Mouse (Mus musculus) hindbrain, embryonic 14.5 days (tissue): ENCODE results near the gene Scimp. TPM values are rescaled to one million over a fixed set of nuclear protein-coding genes. Genes with fewer than 3 reads are reported as not detected.

Experiments used
- ATAC-seq: fragments of 200-750 bp; cut with Nextera tagmentation; 2 replicates; pipeline ENCODE4 v1.8.0; 2017; ENCODE audit warnings: moderate number of reproducible peaks, mild to moderate bottlenecking, moderate TSS enrichment, moderate library complexity; ENCODE audit not compliant: low FRiP score
- DNase-seq: peaks from one replicate; pipeline ENCODE4 v3.0.0-alpha.2; 2015; ENCODE audit warnings: low spot score
- H3K27ac ChIP-seq: fragments of 300-500 bp; sonication (generic); 2 replicates; pipeline ENCODE4 v1.5.1; 2014; ENCODE audit warnings: mild to moderate bottlenecking, moderate library complexity
- H3K27me3 ChIP-seq: fragments of 300-500 bp; sonication (generic); 2 replicates; pipeline ENCODE4 v1.6.1; 2014; ENCODE audit warnings: mild to moderate bottlenecking, low read length, mixed read lengths; ENCODE audit not compliant: control insufficient read depth, insufficient read depth
- H3K36me3 ChIP-seq: fragments of 300-500 bp; sonication (generic); replicated peaks from 2 replicates; pipeline ENCODE4 v1.6.1; 2014; ENCODE audit not compliant: control insufficient read depth, insufficient read depth
- H3K4me1 ChIP-seq: fragments of 300-500 bp; sonication (generic); replicated peaks from 2 replicates; pipeline ENCODE4 v1.6.1; 2014; ENCODE audit warnings: antibody characterized with exemption, low read length, mixed read lengths; ENCODE audit not compliant: control insufficient read depth, insufficient read depth
- H3K4me2 ChIP-seq: fragments of 300-500 bp; sonication (generic); replicated peaks from 2 replicates; pipeline ENCODE4 v1.6.1; 2014; ENCODE audit warnings: mild to moderate bottlenecking, moderate library complexity
- H3K4me3 ChIP-seq: fragments of 300-500 bp; sonication (generic); replicated peaks from 2 replicates; pipeline ENCODE4 v1.5.1; 2014; ENCODE audit warnings: mild to moderate bottlenecking, low read length
- H3K9ac ChIP-seq: fragments of 300-500 bp; sonication (generic); 2 replicates; pipeline ENCODE4 v1.6.1; 2014
- H3K9me3 ChIP-seq: fragments of 300-500 bp; sonication (generic); 2 replicates; pipeline ENCODE4 v1.6.1; 2016; ENCODE audit warnings: low read length; ENCODE audit not compliant: control insufficient read depth
- WGBS: fragments of 180-500 bp; shearing (Covaris S2); extraction: QIAGEN DNeasy Blood & Tissue Kit; methylation state at CpG from one replicate; pipeline ENCODE4 v1.1.7; 2014; 5-methylcytosine and 5-hydroxymethylcytosine counted together
- polyA plus RNA-seq: library from polyadenylated mRNA; unstranded; fragments of >200 nt; fragmentation: Nextera tagmentation; extraction: Ambion mirVana; gene quantifications from 2 replicates; pipeline ENCODE4 v1.2.1, GENCODE M21; 2014

Scimp gene
- polyA plus RNA-seq: not detected in 2 replicates

- H3K9ac ChIP-seq: no peak within 1 kb of the TSS
- no peak within 1 kb of the TSS for H3K27ac ChIP-seq
- H3K36me3 ChIP-seq: no peaks in the 10 kb centered on the region
- no peaks in the 10 kb centered on the region for H3K9me3 ChIP-seq
- ATAC-seq: no peak
- 87% methylated on average over 7 of the region's 7 CpGs for WGBS
- DNase-seq: no peak
- no peak within 1 kb of the TSS for H3K4me3 ChIP-seq
- H3K27me3 ChIP-seq: no peaks in the 10 kb centered on the region
- no peaks in the 10 kb centered on the region for H3K4me1 ChIP-seq
- no peak within 1 kb of the TSS for H3K4me2 ChIP-seq
Measured at GRCm38 (mm10) chr11:70812365-70812764, at the start of gene Scimp. Scimp (minus strand) TSS chr11:70812586.

GRCm38 (mm10) chr11:70860371-70860770 lies 48.0 kb upstream of the Scimp start:
- no peak overlapping the region for H3K27ac ChIP-seq
- DNase-seq: no peak
- ATAC-seq: no peak
- no peaks in the 10 kb centered on the region for H3K36me3 ChIP-seq
- WGBS: 87% methylated on average over 1 of the region's 1 CpGs
- H3K4me2 ChIP-seq: no peak overlapping the region
- H3K9me3 ChIP-seq: no peaks in the 10 kb centered on the region
- H3K27me3 ChIP-seq: no peaks in the 10 kb centered on the region
- H3K4me1 ChIP-seq: no peaks in the 10 kb centered on the region
- H3K9ac ChIP-seq: no peak overlapping the region
- H3K4me3 ChIP-seq: no peak overlapping the region

DNA sequence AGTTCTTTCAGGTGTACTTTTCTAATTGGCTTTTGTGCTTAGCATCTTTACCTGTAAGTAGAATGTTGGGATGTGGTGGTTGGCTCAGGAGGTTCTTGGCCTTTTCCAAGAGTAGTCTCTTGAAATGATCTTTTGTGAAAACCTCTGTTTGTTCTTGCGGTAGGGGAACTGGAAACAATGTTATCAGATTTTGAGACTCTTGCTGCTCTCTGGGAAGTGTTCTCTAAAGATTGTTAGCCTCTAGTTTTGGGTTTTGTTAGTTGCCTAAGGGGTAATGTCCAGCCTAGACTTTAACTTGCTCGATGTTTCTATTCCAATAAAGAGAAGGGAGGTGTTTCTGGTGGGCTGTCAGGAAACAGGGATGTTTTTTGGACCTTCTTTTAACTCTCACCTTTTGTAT lies 33.6 kb upstream of the Scimp start:
- H3K27ac ChIP-seq: no peak overlapping the region
- ATAC-seq (no peak), DNase-seq (no peak)
- H3K4me2 ChIP-seq: peak overlapping the region; percentile 73
- 53% methylated on average over 2 of the region's 2 CpGs for WGBS
- H3K27me3 ChIP-seq: no peaks in the 10 kb centered on the region
- peak overlapping the region; percentile 91 for H3K4me3 ChIP-seq
- no peaks in the 10 kb centered on the region for H3K36me3 ChIP-seq
- H3K9ac ChIP-seq: 0 out of 2 replicates have a peak overlapping the region, but pooled peaks have one; percentile 97
- no peaks in the 10 kb centered on the region for H3K9me3 ChIP-seq
- H3K4me1 ChIP-seq: peaks cover 18% of the 10 kb centered on the region

- Histone ChIP-seq H3K4me3 (peak overlapping the region; percentile 91), H3K4me2 (peak overlapping the region; percentile 73), H3K36me3 (no peaks in the 10 kb centered on the region), H3K27me3 (no peaks in the 10 kb centered on the region), H3K9ac (peak overlapping the region; percentile 97), H3K4me1 (peaks cover 18% of the 10 kb centered on the region), H3K27ac (peak overlapping the region; percentile 88; the same call in 1 of the 2 replicates), H3K9me3 (no peaks in the 10 kb centered on the region)
- DNase-seq: no peak
- 6% methylated on average over 19 of the region's 19 CpGs for WGBS
- ATAC-seq: no peak
Measured at GRCm38 (mm10) chr11:70845457-70845978, 33.1 kb upstream of the Scimp start.

GRCm38 (mm10) chr11:70844559-70845456 lies 32.4 kb upstream of the Scimp start, which contains the start of gene Rabep1:
Rabep1 (plus strand) TSS chr11:70844778.
- DNase-seq (peak; percentile 93), ATAC-seq (peak; percentile 96)
- Histone ChIP-seq H3K27me3 (no peaks in the 10 kb centered on the region), H3K9me3 (no peaks in the 10 kb centered on the region), H3K27ac (peak within 1 kb of the TSS; percentile 88), H3K4me3 (peak within 1 kb of the TSS; percentile 91), H3K36me3 (no peaks in the 10 kb centered on the region), H3K4me2 (peak within 1 kb of the TSS; percentile 73), H3K9ac (peak within 1 kb of the TSS; percentile 97), H3K4me1 (peaks cover 18% of the 10 kb centered on the region)
- WGBS: under 1% methylated on average over 63 of the region's 88 CpGs

DNA sequence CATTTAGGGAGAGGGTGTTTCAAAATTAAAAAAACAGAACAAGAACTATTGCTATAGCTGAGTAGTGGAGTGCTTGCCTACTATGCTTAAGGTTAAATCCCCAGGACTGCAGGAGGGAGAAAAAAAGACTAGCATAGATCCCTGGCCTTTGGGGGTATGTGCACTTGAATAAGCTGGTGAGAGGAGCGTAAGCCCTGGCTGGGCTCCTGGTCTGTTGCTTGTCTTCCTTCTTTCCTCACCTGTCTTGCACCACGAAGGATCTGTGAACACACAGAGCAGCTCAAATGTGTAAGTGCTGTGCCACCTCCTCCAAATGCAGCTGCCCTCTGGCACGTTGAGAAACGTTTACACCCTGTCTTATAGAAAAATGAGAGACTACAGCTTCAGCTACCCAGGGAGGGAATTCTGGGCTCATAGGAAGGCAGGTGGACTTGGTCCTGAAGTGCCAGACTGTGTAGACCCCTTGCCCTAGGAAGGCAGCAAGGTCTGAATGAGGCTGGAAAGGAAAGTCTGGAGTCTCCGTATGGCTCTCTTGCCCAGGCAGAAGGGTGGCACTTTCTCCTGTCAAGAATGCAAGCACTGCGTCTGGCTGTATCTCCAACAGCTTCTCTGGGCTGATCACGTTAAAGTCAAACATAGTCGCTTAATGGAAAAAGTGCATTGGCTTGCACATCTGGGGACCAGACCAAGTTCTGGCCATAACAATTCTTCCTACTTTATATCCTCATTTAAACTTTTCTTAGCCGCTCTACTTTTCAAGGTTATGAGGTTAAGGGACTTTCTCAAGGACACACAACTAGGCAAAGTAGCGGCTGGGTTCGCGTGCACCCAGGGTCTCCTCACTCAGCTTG lies 31.5 kb upstream of the Scimp start:
- H3K4me3 ChIP-seq: peak overlapping the region; percentile 91
- WGBS: 23% methylated on average over 12 of the region's 12 CpGs
- H3K9me3 ChIP-seq: no peaks in the 10 kb centered on the region
- peaks cover 18% of the 10 kb centered on the region for H3K4me1 ChIP-seq
- peak overlapping the region; percentile 73 for H3K4me2 ChIP-seq
- no peaks in the 10 kb centered on the region for H3K36me3 ChIP-seq
- ATAC-seq: 0 out of 2 replicates have a peak, but pooled peaks have one; percentile 4
- no peak overlapping the region for H3K27ac ChIP-seq
- no peak for DNase-seq
- no peaks in the 10 kb centered on the region for H3K27me3 ChIP-seq
- H3K9ac ChIP-seq: 0 out of 2 replicates have a peak overlapping the region, but pooled peaks have one; percentile 22

- Histone ChIP-seq H3K27me3 (no peaks in the 10 kb centered on the region), H3K9ac (no peak overlapping the region), H3K4me3 (no peak overlapping the region), H3K9me3 (no peaks in the 10 kb centered on the region), H3K4me1 (peaks cover 18% of the 10 kb centered on the region), H3K4me2 (no peak overlapping the region), H3K36me3 (no peaks in the 10 kb centered on the region), H3K27ac (no peak overlapping the region)
- 62% methylated on average over 4 of the region's 4 CpGs for WGBS
- DNase-seq (no peak), ATAC-seq (no peak)
Measured at GRCm38 (mm10) chr11:70842983-70843382, 30.6 kb upstream of the Scimp start.

- 0 out of 2 replicates have a peak, but pooled peaks cover 5% of the 10 kb centered on the region for H3K9me3 ChIP-seq
- DNase-seq: no peak
- no peaks in the 10 kb centered on the region for H3K27me3 ChIP-seq
- no peak overlapping the region for H3K27ac ChIP-seq
- no peaks in the 10 kb centered on the region for H3K36me3 ChIP-seq
- H3K4me1 ChIP-seq: no peaks in the 10 kb centered on the region
- no peak for ATAC-seq
- no peak overlapping the region for H3K9ac ChIP-seq
- no peak overlapping the region for H3K4me3 ChIP-seq
- no peak overlapping the region for H3K4me2 ChIP-seq
- 56% methylated on average over 2 of the region's 2 CpGs for WGBS
Measured at GRCm38 (mm10) chr11:70838610-70839009, 26.2 kb upstream of the Scimp start.

GRCm38 (mm10) chr11:70837031-70837430 lies 24.6 kb upstream of the Scimp start:
- no peak for ATAC-seq
- Histone ChIP-seq H3K27me3 (no peaks in the 10 kb centered on the region), H3K4me1 (no peaks in the 10 kb centered on the region), H3K36me3 (no peaks in the 10 kb centered on the region), H3K9ac (no peak overlapping the region), H3K27ac (no peak overlapping the region), H3K4me3 (no peak overlapping the region), H3K4me2 (no peak overlapping the region), H3K9me3 (0 out of 2 replicates have a peak, but pooled peaks cover 6% of the 10 kb centered on the region)
- 90% methylated on average over 3 of the region's 3 CpGs for WGBS
- no peak for DNase-seq
